Mouse (Mus musculus) ovary, postnatal 10 days (tissue): ENCODE results near the gene Gipr.

Experiments
- DNase-seq: peaks from one replicate; pipeline ENCODE4 v3.0.0; 2022; ENCODE audit warnings: low spot score

Gene Gipr

GRCm38 (mm10) chr7:19165656-19166423 is at the start of gene Gipr:
TSS of gene Gipr (minus strand) at chr7:19166127.
- no peak for DNase-seq

- DNase-seq = no peak
Observed at GRCm38 (mm10) chr7:19214940-19215339, 49.0 kb upstream of the Gipr start.

GRCm38 (mm10) chr7:19214369-19214768 is 48.4 kb upstream of the Gipr start:
- DNase-seq = no peak

DNA sequence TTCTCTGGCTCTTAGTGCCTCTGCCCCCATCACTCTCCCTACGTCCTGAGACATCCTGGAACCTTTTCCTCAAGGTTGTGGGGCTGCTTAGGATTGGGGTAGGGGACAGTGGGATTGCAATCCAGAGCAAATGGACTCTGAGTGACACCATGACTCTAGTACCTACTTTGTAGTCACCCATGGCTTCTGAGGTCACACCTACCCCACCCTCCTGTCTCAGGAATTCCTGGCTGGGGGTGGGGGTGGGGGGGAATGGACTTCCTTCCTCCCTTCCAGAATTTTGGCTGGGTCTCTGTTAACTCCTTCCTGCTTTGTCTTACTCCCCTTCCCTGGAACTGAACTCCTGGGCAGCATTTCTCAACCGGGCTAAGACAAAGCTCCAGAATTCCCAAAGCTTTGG is 47.5 kb upstream of the Gipr start:
- no peak for DNase-seq

DNA sequence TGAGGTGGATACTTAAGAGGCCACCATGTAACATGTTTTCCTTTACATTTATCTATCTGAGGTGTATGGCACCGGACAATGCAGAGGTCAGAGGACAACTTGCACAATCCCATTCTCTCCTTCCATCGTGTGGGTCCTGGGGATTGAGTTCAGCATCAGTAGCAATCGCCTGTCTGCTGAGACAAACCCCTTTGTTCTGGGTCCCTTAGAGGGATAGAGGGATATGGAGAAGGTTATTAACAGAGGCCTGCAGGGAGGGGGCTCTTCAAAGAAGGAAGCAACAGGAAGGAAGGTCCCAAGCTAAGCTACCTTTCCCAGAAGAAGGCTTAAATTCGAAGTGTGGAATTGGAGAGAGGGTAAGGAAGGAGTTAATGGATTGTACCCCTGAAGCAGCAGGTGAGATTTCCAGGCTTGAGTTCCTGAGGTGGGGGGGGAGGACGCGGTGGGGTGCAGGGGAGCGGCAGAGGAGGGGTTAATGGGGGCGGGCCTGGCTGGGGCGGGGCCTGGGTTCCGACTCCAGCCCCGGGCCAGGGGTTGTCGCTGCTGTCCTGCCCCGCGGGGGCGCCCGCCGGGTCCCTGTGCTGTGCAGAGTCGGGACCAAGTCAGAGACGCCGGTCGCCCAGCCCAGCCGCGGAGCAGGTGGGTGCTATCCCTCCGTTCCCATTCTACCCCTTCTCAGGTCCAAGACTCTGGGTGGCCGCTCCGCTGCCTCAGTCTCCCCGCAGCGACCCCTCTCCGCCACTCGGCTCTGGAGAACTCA is 46.2 kb upstream of the Gipr start, which contains the start of gene Gpr4:
TSS of gene Gpr4 (plus strand) at position 543 of the 760 bp plus-strand sequence.
- DNase-seq = no peak

- DNase-seq = no peak
Observed at GRCm38 (mm10) chr7:19211041-19211675, 45.2 kb upstream of the Gipr start.

- no peak for DNase-seq
Observed at GRCm38 (mm10) chr7:19210010-19210409, 44.1 kb upstream of the Gipr start.

DNA sequence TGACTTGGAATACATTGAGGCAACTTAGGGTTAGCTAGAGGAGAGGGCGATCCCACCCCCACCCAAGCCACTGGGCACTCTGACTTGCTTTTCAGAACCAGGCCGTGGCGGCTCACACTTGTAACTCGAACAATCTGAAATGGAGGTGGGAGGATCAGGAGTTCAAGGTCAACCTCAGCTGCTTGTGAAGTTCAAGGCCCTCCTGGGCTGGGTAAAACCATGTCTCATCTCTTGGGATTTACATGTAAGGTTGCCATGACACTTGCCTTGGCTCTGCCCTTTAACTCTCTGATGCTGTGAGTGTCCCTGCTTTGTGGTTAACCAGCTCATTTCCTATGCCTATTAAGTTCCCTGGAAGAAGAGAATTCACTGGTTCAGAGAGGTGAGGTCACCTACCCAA is 43.6 kb upstream of the Gipr start:
- DNase-seq = no peak

DNA sequence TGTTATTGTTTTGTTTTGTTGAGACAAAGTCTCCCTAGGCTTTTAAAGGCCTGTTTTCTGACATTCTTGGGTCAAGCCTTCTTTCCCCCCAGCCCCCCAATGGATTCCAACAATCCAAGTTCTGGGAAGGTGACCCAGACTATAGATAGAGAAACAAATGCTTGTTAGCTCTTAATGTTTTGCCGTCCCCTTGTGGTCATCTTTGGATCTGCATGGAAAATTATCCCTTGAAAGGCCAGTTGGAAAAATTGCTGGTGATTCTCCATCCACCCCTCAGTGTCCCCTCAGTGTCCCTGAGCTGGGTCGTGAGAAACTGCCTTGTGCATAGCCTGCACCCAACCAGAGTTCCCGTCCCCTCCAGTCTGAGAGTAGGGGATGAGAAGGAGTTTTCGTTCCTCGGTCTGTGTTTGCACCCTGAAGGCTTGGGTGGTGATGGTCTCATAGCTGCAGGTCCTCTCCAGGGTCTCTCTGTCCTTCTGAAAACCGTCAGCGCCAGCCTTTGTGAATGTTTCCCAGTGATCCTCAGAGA is 43.1 kb upstream of the Gipr start:
- DNase-seq = no peak

GRCm38 (mm10) chr7:19208201-19208910 is 42.4 kb upstream of the Gipr start:
- DNase-seq = no peak

- no peak for DNase-seq
Observed at GRCm38 (mm10) chr7:19202065-19202850, 36.3 kb upstream of the Gipr start.

- no peak for DNase-seq
Observed at GRCm38 (mm10) chr7:19201660-19202059, 35.7 kb upstream of the Gipr start.

DNA sequence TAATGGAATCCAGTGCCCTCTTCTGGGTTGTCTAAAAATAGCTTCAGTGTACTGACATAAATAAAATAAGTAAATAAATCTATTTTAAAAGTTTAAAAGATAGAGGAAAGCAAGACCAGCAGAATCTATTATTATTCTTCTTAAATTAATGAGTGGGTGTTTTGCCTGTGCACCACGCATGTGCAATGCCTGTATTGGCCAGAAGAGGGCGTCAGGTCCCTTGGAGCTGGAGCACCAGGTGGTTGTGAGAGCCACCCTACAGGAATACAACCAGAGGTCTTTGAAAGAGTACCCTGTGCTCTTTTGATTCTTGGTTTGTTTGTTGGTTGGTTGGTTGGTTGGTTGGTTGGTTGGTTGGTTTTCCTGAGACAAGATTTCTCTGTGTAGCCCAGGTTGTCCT is 32.1 kb upstream of the Gipr start:
- no peak for DNase-seq

- DNase-seq = no peak
Observed at GRCm38 (mm10) chr7:19196676-19197075, 30.7 kb upstream of the Gipr start.

DNA sequence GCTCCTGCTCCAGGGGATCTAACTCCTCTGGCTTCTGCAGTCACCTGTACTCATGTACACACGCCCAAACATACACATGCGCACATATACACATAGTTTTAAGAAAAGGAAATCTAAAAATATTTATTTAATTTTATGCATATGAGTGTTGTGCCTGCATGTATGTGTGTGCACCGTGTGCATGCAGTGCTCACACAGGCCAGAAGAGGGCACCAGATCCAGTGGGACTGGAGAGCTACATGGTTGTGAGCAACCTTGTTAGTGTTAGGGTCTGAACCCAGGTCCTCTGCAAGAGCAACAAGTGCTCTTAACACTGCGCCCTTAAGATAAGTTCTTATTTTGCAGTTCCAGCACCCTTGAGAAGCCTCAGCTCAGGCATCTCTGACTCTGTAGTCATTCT is 28.7 kb upstream of the Gipr start:
- DNase-seq = no peak

- DNase-seq = no peak
Observed at GRCm38 (mm10) chr7:19184758-19185157, 18.8 kb upstream of the Gipr start.

DNA sequence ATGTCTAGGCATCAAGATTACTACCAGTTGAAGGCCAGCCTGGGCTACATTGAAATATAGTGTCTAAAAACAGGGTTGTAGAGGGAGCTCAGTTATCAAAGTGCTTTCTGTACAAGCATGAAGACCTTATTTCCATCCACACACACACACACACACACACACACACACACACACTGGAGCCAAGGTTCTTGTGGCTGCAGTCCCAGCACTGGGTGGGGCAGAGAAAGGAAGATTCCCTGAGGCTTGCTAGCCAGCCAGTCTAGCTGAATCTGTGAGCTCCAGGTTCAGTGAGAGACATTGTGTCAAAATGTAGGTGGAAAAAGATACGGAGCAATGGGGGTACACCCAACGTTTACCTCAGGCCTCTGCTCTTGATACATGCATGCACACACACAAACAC is 18.3 kb upstream of the Gipr start:
- DNase-seq = no peak

DNA sequence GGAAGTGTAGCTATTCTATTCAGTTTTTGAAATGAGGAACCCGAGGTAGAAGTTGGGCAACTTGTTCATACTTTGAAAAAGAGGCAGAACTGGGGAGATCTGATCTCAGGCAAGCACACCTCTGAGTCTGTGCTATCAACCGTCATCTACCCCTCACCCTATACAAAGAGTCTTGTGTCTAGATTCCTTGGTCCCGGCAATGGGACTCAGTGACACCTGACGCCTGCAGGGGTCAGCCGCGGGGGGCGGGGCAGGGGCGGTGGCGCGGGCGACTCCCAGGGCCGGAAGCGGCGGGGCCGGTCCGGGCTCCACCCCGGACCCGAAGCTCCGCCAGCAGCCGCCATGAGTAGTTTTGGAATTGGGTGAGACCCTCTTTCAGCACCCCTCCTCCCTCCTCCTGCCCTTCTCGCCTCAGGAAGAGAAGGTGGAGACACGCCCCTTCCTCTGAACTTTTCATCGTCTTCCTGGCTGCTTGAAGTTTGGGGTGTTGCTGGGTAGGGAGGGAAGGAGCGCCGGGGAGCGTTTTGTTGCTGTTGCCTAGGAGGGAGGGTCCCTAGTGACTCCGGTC is 15.0 kb upstream of the Gipr start:
- no peak for DNase-seq

DNA sequence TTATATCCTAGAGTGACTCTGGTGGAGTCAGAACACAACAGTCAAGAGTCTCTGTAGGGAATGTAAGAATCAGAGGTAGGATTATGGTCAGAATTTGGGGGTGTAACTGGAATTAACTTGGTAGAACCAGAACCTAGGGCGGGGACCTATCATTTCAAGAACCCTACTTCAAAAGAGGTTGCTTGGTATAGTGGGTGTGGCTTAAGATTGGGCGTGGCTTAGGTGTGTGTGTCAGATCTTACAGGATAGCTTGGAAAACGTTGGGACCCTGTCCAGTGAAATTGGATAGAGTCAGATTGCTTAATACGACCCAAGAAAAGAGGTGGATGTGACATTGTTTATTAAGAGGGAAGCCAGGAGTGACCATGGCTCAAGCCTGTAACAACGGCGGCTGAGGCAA is 14.0 kb upstream of the Gipr start:
- no peak for DNase-seq

GRCm38 (mm10) chr7:19179173-19179572 is 13.2 kb upstream of the Gipr start:
- DNase-seq = no peak
